Mouse (Mus musculus): ENCODE results near the gene Slc9a8.

DNA sequence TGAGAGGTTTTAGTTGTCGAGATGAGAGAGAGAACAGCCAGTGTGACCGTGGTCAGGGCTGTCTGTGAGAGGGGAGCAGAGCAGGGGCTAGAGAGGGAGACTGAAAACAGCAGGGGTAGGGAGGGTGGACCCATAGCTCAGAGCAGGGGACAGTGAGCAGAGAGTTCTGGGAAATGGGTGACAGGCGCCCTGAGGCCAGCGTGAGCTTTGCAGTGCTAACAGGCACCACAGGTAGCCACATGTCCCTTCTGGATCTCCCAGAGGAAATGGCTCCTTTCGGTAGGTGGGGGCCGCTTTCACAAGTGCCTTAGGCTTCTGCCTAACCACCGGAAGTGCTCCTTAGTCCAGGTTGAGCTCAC is 9.9 kb downstream of the Slc9a8 start:
- TF ChIP-seq EP300 (IDR thresholded peaks at IDR 0.05) (no peak), CTCF (IDR thresholded peaks at IDR 0.05) (no peak)
